Mouse (Mus musculus): Measurements from ENCODE around the gene Ddx6.

Ddx6 gene

DNA sequence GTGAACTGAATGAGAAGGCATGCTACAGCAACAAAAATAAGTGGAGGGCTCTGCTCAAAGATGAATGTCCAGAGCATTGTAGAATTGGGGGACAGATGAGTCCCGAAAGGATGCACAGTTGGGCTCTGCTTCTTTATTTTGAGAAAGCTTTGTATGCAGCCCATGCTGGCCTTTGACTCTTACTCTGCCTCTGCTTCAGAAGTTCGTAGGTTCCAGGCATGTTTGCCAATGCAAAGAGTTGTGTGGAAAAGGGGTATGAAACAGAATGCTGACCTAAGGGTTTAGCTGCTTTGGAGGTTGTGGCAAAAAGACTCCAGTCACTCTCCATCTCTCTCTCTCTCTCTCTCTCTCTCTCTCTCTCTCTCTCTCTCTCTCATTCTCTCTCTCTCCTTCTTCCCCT, 36.9 kb downstream of the Ddx6 start:
- no peak for DNase-seq (ENCODE audit: low read depth, low spot score)

DNA sequence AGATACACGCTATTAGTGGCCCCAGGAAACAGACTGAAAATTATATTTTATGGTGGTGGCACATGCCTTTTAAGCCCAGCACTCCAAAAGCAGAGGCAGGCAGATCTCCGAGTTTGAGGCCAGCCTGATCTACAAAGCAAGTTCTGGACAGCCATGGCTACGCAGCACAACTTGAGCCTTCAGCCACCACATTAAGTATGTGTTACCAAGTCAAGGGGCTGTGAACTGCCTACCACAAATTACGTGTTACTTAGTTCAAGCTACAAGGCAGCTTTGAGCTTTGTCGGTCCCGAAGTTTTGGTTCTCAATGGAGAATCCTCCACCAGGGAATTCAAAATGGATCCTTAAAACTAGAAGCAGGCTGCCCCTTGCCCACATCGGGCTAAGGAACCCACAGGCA, 38.4 kb downstream of the Ddx6 start:
- DNase-seq (ENCODE audit: low read depth, low spot score) = no peak

DNA sequence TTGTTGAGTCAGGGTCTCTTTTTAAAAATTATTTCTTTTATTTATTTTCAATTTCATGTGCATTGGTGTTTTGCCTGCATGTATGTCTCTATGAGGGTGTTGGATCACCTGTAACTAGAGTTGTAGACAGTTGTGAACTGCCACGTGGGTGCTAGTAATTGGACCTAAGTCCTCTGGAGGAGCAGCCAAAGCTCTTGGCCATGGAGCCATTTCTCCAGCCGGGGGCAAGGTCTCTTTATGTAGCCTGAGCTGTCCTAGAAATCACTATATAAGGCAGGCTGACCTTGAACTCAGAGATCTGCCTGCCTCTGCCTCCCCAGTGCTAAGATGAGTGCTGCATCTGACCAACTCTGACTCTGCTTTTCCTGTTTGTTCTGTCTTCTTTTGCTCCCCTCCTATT, 39.5 kb downstream of the Ddx6 start:
- no peak for DNase-seq (ENCODE audit: low read depth, low spot score)

DNA sequence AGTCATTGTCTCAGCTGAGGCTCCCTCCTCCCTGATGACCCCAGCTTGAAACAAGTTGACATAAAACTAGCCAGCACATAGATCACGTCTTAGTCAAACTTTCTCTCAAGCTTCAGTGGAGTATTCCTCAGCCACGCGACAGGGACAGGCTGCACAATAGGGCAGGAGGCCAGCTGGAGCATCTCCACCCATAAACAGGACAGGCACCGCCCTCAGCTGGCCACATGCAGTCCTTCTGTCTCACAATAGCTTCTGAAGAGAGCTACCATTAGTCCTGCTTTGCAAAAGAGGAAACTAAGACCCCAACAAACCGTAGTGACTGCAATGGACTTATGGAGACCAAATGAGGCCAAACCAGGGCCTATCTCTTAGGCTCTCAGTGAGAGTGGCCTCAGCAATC, 40.8 kb downstream of the Ddx6 start:
- DNase-seq (ENCODE audit: low read depth, low spot score) = no peak

DNA sequence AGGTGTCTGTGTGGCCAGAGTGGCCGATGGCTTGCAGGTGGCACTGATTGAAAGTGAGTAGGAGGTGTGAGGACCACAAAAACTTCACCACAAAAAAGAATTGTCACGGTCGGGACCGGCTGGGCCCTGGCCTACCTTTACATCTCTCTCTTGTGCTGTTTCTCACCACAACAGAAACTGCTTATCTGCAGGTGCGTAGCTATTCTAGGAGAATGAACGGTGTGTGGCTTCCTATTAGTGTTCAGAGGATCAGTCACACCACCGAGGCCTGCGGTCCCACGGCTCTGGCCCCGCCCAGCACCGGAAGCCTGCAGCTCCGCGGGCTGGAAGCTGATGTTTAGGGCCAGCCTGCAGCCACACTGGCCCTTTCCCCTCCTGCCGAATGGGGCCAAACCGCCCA, 41.2 kb downstream of the Ddx6 start:
- DNase-seq (ENCODE audit: low read depth, low spot score) = no peak

DNA sequence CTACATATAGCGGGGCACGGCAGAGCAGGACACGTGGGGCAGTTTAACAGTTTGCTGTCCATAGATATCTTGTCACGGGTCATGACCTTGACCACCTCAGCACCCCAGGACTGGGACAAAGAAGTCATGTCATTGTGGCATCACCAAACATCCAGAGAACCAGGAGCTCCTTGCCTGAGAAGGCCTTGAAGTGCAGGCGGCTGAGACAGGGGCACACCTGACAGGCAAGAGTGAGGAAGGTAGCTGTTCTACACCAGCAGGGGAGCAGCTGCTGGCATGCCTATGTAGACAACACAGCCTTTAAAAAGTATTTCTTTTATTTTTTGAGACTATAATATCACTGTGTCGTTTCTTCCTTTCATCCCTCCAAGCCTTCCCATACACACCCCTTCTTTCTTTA, 41.7 kb downstream of the Ddx6 start:
- DNase-seq (ENCODE audit: low read depth, low spot score) = no peak

DNA sequence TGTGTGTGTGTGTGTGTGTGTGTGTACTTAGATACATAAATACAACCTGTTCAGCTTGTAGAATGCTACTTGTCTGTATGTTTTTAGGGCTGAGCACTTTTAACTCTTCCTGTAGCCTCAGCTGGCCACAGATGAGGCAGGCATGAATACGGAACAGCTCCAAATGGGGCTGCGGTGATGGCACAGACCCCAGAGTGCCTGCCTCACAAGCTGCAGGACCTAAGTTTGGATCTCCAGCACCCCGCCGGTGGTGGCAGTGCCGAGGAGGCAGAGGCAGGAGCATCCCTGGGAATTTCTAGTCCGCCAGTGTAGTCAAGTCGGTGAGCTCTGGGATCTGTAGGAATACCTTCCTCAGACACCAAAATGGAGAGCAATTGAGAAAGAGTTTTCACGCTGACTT, 42.3 kb downstream of the Ddx6 start:
- no peak for DNase-seq (ENCODE audit: low read depth, low spot score)

DNA sequence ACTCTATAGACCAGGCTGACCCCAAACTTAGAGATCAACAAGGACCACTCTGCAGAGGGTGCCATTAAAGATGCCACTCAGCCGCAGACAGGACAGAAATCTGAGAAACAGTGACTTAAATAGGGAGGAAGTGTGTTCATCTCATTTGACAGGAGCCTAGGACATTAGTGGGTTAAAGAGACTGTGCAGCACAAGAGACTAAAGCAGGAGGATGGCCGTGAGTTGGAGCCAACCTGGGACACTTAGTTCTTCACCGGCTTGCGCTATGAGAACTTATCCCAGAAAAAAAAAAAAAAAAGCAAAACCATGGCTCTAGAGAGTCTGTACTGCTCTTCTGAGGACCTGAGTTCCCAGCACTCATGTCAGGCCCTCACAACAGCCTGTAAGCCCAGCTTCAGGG, 43.0 kb downstream of the Ddx6 start:
- DNase-seq (ENCODE audit: low read depth, low spot score) = no peak

DNA sequence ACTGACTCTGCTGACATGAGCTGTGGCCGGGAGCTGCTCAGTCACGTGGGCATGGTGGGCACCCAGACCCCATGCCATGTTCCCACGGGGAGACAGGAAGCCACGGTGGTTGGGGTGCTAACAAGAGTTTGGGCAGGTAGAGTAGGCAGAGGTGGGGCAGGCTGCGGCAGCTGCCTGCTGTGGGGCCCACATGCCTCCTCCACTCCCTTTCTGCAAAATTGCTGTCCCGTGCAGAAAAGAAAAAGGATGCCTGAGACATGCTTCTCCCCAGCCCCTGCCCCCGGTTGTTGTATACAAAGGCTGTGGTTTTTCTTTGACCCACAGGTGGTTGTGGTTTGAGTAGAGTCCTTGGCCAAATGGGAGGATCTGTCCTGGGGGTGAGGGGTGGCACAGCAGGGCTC, 44.2 kb downstream of the Ddx6 start:
- no peak for DNase-seq (ENCODE audit: low read depth, low spot score)

DNA sequence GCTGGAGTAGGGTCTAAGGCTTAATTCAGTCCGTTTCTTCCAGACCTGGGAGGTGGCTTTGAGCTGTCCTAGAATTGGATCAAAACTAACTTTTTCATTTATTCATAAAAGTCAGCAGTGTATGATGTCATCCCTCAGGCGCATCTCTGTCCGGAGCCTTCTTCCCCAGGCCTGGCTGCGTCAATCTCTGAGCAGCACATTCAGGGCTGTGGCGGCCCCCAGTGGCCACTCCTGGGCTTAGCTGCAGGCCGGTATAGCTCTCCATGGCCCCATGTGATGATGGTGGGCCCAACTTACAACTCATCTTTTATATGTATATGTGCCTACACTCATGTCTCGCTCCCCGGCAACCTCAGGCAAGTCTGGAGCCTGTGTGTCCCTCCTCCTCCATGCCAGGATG, 47.3 kb downstream of the Ddx6 start:
- no peak for DNase-seq (ENCODE audit: low read depth, low spot score)

DNA sequence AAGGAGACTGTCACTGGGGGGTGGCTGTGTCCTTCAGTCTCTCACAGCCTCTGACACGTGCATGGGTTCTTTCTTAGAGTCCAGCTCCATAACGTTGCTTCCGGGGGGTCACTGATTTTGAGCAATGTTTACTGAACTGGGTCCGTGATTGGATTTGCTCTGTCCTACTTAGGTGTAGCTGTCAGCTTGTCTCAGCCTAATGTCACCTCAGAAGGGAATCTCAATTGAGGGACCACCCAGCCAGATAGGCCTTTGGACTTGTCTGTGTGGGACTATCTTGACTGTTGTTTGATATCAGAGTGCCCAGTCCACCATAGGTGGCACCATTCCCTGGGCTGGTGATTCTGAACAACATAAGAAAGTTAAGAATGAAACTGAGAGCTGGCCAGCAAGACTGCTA, 49.2 kb downstream of the Ddx6 start:
- DNase-seq (ENCODE audit: low read depth, low spot score) = no peak

DNA sequence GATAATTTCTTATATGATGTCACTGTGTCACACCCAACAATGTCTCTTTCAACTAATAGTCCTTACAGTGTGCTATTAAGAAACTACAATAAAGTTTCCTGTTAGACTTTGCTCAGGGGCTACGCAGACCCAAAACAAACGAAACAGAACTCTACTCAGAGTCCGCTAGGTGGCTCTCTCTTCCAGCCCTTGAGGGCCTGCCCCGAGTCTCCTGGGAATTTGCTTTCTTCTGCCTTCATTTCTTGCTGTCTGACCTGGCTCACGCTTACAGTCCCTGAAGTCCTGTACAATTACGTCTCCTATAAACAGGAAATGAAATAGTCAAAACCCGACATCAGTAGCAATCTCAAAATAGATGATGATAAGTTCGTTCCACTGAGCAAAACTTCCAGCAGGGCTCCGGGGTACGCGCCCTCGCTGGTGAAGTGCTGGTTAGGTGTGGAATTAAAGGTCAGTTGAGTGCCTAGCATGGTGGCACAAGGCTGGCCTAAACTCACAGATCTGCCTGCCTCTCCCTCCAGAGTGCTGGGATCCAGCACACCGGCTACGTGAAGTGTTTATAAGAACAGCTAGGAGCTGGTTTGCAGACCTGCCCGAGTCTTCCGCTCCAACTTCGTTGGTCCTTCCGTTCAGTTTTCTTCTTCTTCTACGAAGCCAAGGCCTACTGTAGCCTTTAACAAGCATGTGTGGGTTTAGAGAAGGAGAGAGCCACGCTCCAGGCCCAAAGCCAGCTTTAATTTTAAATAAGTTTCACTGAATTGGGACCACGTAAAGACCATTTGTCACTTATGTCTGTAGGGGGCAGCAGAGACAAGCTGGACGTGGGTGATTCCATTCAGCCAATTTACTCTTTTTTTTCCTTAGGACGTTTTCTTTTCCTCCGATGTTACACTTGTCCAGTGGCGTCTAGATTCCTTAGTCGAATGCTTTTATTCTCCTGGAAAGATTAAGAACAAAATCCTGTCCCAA, 50.7 kb downstream of the Ddx6 start:
- peak; percentile 34 for DNase-seq (ENCODE audit: low read depth, low spot score)

DNA sequence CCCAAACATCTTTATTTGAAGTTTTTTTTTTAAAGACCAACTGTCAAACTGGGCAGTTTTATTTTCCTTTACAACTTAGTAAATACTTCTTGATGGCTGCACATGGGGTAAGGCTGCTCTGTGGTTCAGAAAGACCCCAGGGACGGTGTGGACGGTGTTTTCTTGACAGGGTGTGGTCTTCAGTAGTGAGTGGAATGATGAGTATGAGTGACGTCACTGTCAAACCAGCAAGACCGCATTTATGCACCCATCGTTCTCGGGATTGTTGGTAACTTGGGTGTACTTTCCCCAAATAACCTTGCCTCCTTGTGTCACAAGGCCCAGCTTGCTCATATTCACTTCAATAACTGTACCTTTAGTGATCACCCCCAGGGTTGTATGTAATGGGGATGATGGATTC, 59.0 kb downstream of the Ddx6 start:
- DNase-seq (ENCODE audit: low read depth, low spot score) = no peak

DNA sequence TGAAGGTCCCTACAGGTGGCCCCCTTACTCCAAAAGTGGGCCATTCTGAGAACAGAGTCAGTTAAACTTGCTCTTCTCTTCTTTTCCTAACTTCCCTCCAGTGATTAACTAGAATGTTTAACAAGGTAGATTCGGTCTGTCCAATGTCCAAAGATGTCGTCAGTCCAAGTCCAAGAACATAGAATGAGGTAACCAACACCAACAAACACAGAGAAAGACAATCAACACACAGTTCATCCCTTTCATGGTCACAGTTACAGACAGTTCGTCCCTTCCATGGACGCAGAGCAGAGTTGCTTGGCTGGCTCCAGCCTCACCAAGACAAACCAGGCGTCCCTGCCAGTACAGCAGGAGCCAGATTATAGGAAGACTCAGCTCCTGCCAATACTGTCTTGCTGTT, 66.7 kb downstream of the Ddx6 start:
- no peak for DNase-seq (ENCODE audit: low read depth, low spot score)

DNA sequence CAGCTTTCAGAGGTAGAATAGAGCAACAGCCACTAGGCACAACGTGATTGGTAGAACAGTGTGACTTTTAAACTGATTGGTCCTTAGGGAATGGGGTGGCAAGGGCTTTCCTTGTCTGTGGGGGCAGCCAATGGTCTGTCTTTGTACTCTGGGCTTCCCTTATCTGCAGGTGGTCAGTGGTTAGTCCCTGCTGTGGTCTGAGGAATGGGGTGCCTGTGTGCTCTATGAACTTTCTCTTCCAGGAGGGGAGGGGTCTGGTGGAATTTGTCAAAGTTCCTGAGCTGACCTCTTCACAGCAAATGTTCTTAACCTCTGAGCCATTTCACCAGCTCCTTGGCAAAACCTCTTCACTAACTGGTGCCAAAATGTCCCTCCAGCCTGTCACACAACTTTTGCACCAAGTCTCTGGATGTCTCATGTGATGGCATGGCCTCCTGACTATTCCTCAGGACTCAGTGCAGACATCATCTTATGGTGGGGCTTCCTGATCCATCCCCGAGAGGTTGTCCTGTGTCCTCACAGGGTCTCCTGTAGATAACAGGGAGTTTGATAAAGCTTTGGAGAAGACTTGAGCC, 67.7 kb downstream of the Ddx6 start:
- DNase-seq (ENCODE audit: low read depth, low spot score) = no peak

DNA sequence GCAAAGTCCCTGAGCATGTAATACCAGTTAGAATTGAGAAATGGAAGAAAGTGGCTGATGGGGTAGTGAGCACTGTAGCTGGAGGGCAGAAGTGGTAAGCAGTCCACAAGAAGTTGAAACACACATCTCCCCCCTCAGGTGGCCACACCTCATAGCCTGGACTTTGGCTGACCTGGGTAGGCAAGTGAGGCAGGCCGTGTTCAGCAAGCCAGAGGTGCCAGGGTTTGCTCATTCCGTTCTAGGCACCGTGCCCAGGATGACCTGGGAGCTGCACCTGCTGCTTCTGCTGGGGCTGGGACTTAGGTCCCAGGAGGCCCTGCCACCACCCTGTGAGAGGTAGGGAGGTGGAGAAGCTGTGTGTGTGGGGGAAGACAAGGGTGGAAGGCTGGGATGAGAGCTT, 68.3 kb downstream of the Ddx6 start, which contains the start of gene Treh:
Gene Treh (plus strand): TSS at position 229 of the 400 bp plus-strand sequence.
- DNase-seq (ENCODE audit: low read depth, low spot score) = no peak

DNA sequence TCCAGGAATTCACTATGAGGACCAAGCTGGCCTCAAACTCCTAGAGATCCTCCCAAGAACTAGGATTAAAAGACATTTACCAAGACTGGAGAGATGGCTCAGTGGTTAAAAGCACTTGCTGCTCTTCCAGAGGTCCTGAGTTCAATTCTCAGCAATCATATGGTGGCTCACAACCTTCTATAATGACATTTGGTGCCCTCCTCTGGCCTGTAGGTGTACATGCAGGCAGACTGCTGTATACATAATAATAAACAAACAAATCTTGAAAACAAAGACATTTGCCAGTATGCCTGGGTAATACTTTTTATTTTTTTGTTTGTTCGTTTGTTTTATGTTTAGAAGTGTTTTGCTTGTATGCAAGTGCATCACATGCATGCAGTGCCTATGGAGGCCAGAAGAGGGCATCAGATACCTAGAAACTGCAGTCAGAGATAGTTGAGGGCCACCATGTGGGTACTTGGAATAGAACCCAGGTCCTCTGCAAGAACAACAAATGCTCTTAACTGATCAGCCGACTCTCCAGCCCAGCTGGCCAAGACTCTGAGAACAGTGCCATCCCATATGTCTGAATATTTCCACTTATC, 73.7 kb downstream of the Ddx6 start:
- no peak for DNase-seq (ENCODE audit: low read depth, low spot score)

DNA sequence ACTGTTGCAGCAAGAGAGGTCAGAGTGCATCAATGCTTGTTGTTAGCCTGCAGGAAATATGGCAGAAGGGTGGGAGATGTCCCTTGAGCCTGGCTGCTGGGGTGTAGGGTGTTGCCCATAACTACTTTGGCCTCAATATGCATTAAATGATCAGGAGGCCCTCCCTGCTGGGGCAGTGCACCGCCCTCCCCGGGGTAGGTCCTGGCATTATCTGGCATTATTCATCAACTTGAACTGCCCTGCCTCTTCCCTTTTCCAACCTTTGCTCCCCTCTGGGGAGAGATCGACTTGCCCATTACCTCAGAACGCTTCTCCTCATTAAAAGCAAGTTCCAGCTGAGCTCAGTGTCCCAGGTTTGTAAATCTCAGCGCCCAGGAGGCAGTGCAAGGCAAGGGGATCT, 74.9 kb downstream of the Ddx6 start:
- DNase-seq (ENCODE audit: low read depth, low spot score) = no peak

DNA sequence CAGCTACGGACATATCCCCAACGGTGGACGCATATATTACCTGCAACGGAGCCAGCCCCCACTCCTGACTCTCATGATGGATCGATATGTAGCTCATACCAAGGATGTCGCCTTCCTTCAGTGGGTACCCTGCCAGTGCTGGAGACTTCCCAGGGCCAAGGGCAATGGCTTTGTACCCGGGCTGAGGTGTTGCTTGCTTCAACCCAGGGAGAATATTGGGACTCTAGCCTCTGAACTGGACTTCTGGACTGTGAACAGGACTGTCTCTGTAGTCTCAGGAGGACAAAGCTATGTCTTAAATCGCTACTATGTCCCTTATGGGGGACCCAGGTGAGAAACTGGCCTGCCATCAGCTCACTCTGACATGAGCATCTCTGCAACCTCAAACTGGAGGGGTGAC, 78.4 kb downstream of the Ddx6 start:
- no peak for DNase-seq (ENCODE audit: low read depth, low spot score)

DNA sequence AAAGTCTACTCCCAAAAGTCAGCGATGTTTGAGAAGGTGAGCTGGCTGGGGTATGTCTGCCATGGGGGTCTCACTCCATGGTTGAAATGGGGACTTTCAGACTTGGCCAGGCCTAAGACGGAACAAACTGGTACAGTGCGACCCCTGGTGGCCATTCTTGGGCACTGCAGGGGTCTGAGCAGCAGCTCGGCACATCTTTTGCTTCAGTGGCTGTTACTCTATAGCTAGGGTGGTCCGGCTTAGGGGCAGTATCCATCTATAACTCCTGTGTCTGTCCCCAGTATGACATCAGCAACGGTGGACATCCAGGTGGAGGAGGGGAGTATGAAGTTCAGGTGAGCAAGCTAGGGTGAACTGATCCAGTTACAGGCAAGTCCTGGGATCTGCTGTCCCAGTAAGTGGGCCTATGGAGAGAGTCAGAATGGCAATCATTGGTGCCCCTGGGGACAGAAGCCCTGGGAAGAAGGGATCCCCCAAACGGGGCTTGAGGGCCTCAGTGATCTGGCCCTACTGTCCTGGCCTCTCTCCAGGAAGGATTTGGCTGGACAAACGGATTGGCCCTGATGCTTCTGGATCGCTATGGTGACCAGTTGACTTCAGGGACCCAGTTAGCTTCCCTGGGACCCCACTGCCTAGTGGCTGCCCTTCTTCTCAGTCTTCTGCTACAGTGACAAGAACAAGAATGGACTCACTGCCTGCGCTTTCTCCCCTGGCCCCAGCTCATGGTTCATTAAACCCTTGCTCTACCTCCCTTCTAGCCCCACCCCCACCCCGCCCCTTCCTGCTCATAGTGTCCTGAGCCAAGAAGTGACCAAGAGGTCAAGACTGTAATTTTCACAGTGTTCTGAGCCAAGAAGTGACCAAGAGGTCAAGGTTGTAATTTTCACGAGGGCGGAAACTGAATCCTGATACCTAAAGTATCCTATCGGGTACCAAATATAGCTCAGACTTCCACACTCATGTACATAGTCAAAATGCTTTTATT, 80.9 kb downstream of the Ddx6 start:
- no peak for DNase-seq (ENCODE audit: low read depth, low spot score)

DNA sequence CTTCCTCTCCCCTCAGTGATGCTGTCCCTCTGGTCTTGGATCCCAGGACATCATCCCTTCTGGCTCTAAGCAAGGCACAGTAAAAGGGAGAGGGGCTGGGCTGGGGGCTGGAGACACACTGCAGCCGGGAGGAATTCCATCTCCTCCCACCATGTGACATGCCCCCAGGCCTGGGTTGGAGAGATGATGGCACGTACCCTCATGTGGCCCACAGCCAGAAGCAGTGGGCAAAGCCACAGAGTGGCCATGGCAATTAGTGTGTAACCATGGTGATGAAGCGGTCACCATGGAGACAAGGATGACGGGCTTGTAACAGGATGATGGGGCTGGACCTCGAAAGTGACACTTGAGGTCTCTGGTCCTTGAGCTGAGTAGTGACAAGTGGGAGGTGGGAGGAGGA, 81.9 kb downstream of the Ddx6 start:
- DNase-seq (ENCODE audit: low read depth, low spot score) = no peak

DNA sequence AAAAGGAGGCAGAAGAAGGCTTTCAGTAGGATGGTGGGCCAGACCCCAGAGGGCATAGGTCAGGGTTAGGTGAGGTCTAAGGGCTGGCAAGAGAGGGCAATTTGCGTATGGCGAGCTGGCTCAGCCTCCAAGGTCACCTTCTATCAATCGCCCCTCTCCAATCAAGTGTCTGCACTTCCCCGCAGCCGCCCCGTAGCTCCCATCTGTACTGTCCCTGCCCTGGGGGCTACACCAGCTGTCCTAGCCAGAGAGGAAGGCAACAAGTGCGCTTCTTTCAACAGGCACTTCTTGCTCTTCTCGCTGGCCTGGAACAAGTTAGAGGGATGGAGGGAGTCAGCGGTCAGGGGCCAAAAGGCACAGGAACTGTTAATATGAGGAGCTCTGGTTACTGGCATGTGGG, 83.3 kb downstream of the Ddx6 start:
- DNase-seq (ENCODE audit: low read depth, low spot score) = no peak

All from WW6 (cell line).